Mouse (Mus musculus): ENCODE data around the gene H2-T23. TPM values are rescaled to one million over a fixed set of nuclear protein-coding genes. Genes with fewer than 3 reads are reported as not detected.

Gene H2-T23
- polyA plus RNA-seq (2015; fragmentation: Nextera tagmentation; extraction: Ambion mirVana): 10.9 and 11.1 TPM in 2 replicates

GRCm38 (mm10) chr17:36032351-36032875 lies at the start of gene H2-T23:
Gene H2-T23 (minus strand): TSS chr17:36032855.

GRCm38 (mm10) chr17:36058362-36058761 lies 25.7 kb upstream of the H2-T23 start, which contains the start of gene Gm11127:
Gene Gm11127 (minus strand): TSS chr17:36058371.

GRCm38 (mm10) chr17:36042610-36043169 lies 10.0 kb upstream of the H2-T23 start, which contains the start of the genes H2-T22 and Gm6034:
Gene H2-T22 (minus strand): TSS chr17:36042747.
Gene Gm6034 (plus strand): TSS chr17:36042961.

GRCm38 (mm10) chr17:36020191-36021073 lies 12.2 kb downstream of the H2-T23 start, which contains the start of gene H2-T24:
Gene H2-T24 (minus strand): TSS chr17:36020560.

Other genes starting within 250 kb of the H2-T23 start
- gene Ier3, start 211.2 kb downstream of the H2-T23 start, polyA plus RNA-seq (2015; fragmentation: Nextera tagmentation; extraction: Ambion mirVana): 24.1 and 25.1 TPM in 2 replicates
- gene Flot1, start 209.6 kb downstream of the H2-T23 start, polyA plus RNA-seq (2015; fragmentation: Nextera tagmentation; extraction: Ambion mirVana): 167 and 180 TPM in 2 replicates
- 1,086 and 1,211 TPM in 2 replicates for gene Tubb5, start 194.5 kb downstream of the H2-T23 start, polyA plus RNA-seq (2015; fragmentation: Nextera tagmentation; extraction: Ambion mirVana)
- gene Mdc1, start 191.3 kb downstream of the H2-T23 start, polyA plus RNA-seq (2015; fragmentation: Nextera tagmentation; extraction: Ambion mirVana): 3.8 and 4.1 TPM in 2 replicates
- gene Nrm, start 171.5 kb downstream of the H2-T23 start, polyA plus RNA-seq (2015; fragmentation: Nextera tagmentation; extraction: Ambion mirVana): 18.0 and 21.8 TPM in 2 replicates
- 17.5 and 17.9 TPM in 2 replicates for gene Ppp1r18, start 167.3 kb downstream of the H2-T23 start, polyA plus RNA-seq (2015; fragmentation: Nextera tagmentation; extraction: Ambion mirVana)
- 19.4 and 23.2 TPM in 2 replicates for gene Dhx16, start 153.0 kb downstream of the H2-T23 start, polyA plus RNA-seq (2015; fragmentation: Nextera tagmentation; extraction: Ambion mirVana)
- gene 2310061I04Rik, start 135.4 kb downstream of the H2-T23 start, polyA plus RNA-seq (2015; fragmentation: Nextera tagmentation; extraction: Ambion mirVana): 80.1 and 91.3 TPM in 2 replicates
- 169 and 211 TPM in 2 replicates for gene Atat1, start 122.8 kb downstream of the H2-T23 start, polyA plus RNA-seq (2015; fragmentation: Nextera tagmentation; extraction: Ambion mirVana)
- 73.6 and 78.3 TPM in 2 replicates for gene Mrps18b, start 116.5 kb downstream of the H2-T23 start, polyA plus RNA-seq (2015; fragmentation: Nextera tagmentation; extraction: Ambion mirVana)
- gene Ppp1r10, start 116.4 kb downstream of the H2-T23 start, polyA plus RNA-seq (2015; fragmentation: Nextera tagmentation; extraction: Ambion mirVana): 22.9 and 25.5 TPM in 2 replicates
- 79.4 and 88.1 TPM in 2 replicates for gene Abcf1, start 63.1 kb downstream of the H2-T23 start, polyA plus RNA-seq (2015; fragmentation: Nextera tagmentation; extraction: Ambion mirVana)
- 86.7 and 86.9 TPM in 2 replicates for gene Gnl1, start 53.0 kb downstream of the H2-T23 start, polyA plus RNA-seq (2015; fragmentation: Nextera tagmentation; extraction: Ambion mirVana)
- gene Prr3, start 52.6 kb downstream of the H2-T23 start, polyA plus RNA-seq (2015; fragmentation: Nextera tagmentation; extraction: Ambion mirVana): 67.0 and 74.1 TPM in 2 replicates
- gene H2-T24, start 12.3 kb downstream of the H2-T23 start, polyA plus RNA-seq (2015; fragmentation: Nextera tagmentation; extraction: Ambion mirVana): 9.3 and 11.4 TPM in 2 replicates
- 10.3 and 10.9 TPM in 2 replicates for gene H2-T22, start 9.9 kb upstream of the H2-T23 start, polyA plus RNA-seq (2015; fragmentation: Nextera tagmentation; extraction: Ambion mirVana)
- not detected in 2 replicates for gene Gm6034, start 10.1 kb upstream of the H2-T23 start, polyA plus RNA-seq (2015; fragmentation: Nextera tagmentation; extraction: Ambion mirVana)
- not detected in 2 replicates for gene Gm11127, start 25.5 kb upstream of the H2-T23 start, polyA plus RNA-seq (2015; fragmentation: Nextera tagmentation; extraction: Ambion mirVana)
- not detected in 2 replicates for gene Gm19684, start 88.8 kb upstream of the H2-T23 start, polyA plus RNA-seq (2015; fragmentation: Nextera tagmentation; extraction: Ambion mirVana)
- gene Gm7030, start 96.6 kb upstream of the H2-T23 start, polyA plus RNA-seq (2015; fragmentation: Nextera tagmentation; extraction: Ambion mirVana): not detected in 2 replicates
- not detected in 2 replicates for gene Gm8909, start 135.7 kb upstream of the H2-T23 start, polyA plus RNA-seq (2015; fragmentation: Nextera tagmentation; extraction: Ambion mirVana)
- gene H2-T3, start 157.4 kb upstream of the H2-T23 start, polyA plus RNA-seq (2015; fragmentation: Nextera tagmentation; extraction: Ambion mirVana): not detected in 2 replicates
- gene Rpp21, start 225.2 kb upstream of the H2-T23 start, polyA plus RNA-seq (2015; fragmentation: Nextera tagmentation; extraction: Ambion mirVana): 171 and 174 TPM in 2 replicates
- gene Trim39, start 239.4 kb upstream of the H2-T23 start, polyA plus RNA-seq (2015; fragmentation: Nextera tagmentation; extraction: Ambion mirVana): 14.9 and 15.9 TPM in 2 replicates